Mouse (Mus musculus): ENCODE data around the gene Prrt1. TPM values are rescaled to one million over a fixed set of nuclear protein-coding genes. Genes with fewer than 3 reads are reported as not detected.

The Prrt1 gene
- polyA plus RNA-seq, 1 experiment: not detected

DNA sequence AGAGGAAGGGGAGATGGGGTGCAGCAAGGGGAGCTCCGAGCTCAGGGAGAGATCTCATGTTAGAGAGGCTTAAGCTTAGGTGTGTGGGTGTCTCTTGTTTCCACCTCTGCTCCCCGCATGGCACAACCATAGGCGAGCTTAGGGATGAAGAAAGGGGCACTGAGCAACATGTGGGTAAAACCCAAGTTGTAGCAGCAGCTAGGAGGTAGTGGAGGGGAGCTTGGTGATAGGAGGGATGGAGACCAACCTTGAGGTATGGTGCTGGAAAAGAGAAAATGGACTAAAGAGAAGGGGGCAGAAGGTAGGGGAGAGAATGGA, 30.5 kb downstream of the Prrt1 start:
- H3K4me1 ChIP-seq (ENCODE audit: control insufficient read depth, insufficient read depth, low read length): no peaks in the 10 kb centered on the region
- H3K36me3 ChIP-seq (ENCODE audit: control insufficient read depth, insufficient read depth, low read length, poor library complexity, severe bottlenecking): no peaks in the 10 kb centered on the region
- no peak overlapping the region for H3K27ac ChIP-seq (ENCODE audit: insufficient read depth, low read length)
- H3K27me3 ChIP-seq (ENCODE audit: control insufficient read depth, insufficient read depth, low read length, poor library complexity, severe bottlenecking): no peaks in the 10 kb centered on the region
- H3K4me3 ChIP-seq (ENCODE audit: low read depth, low read length): no peak overlapping the region
- TF ChIP-seq POLR2A (IDR thresholded peaks at IDR 0.05; ENCODE audit: insufficient read depth, low read length) (no peak), CTCF (IDR thresholded peaks at IDR 0.05; ENCODE audit: low read depth, low read length) (no peak), EP300 (IDR thresholded peaks at IDR 0.05; ENCODE audit: insufficient read depth, low read depth, low read length) (no peak)
- no peak overlapping the region for H3K9ac ChIP-seq (ENCODE audit: low read depth, poor library complexity, severe bottlenecking)
- no peaks in the 10 kb centered on the region for H3K9me3 ChIP-seq (replicated peaks; ENCODE audit: control insufficient read depth, insufficient read depth, low read length, poor library complexity, severe bottlenecking)

GRCm38 (mm10) chr17:34660259-34660820, 31.0 kb downstream of the Prrt1 start:
- Histone ChIP-seq H3K36me3 (ENCODE audit: control insufficient read depth, insufficient read depth, low read length, poor library complexity, severe bottlenecking) (no peaks in the 10 kb centered on the region), H3K9ac (ENCODE audit: low read depth, poor library complexity, severe bottlenecking) (no peak overlapping the region), H3K4me1 (ENCODE audit: control insufficient read depth, insufficient read depth, low read length) (no peaks in the 10 kb centered on the region), H3K9me3 (replicated peaks; ENCODE audit: control insufficient read depth, insufficient read depth, low read length, poor library complexity, severe bottlenecking) (no peaks in the 10 kb centered on the region), H3K27me3 (ENCODE audit: control insufficient read depth, insufficient read depth, low read length, poor library complexity, severe bottlenecking) (no peaks in the 10 kb centered on the region), H3K4me3 (ENCODE audit: low read depth, low read length) (no peak overlapping the region), H3K27ac (ENCODE audit: insufficient read depth, low read length) (no peak overlapping the region)
- no peak for TF ChIP-seq EP300 (IDR thresholded peaks at IDR 0.05; ENCODE audit: insufficient read depth, low read depth, low read length)
- TF ChIP-seq CTCF (IDR thresholded peaks at IDR 0.05; ENCODE audit: low read depth, low read length): no peak
- no peak for TF ChIP-seq POLR2A (IDR thresholded peaks at IDR 0.05; ENCODE audit: insufficient read depth, low read length)

- no peaks in the 10 kb centered on the region for H3K4me1 ChIP-seq (ENCODE audit: control insufficient read depth, insufficient read depth, low read length)
- H3K27ac ChIP-seq (ENCODE audit: insufficient read depth, low read length): no peak overlapping the region
- H3K36me3 ChIP-seq (ENCODE audit: control insufficient read depth, insufficient read depth, low read length, poor library complexity, severe bottlenecking): no peaks in the 10 kb centered on the region
- H3K9ac ChIP-seq (ENCODE audit: low read depth, poor library complexity, severe bottlenecking): no peak overlapping the region
- no peaks in the 10 kb centered on the region for H3K27me3 ChIP-seq (ENCODE audit: control insufficient read depth, insufficient read depth, low read length, poor library complexity, severe bottlenecking)
- H3K9me3 ChIP-seq (replicated peaks; ENCODE audit: control insufficient read depth, insufficient read depth, low read length, poor library complexity, severe bottlenecking): no peaks in the 10 kb centered on the region
- no peak overlapping the region for H3K4me3 ChIP-seq (ENCODE audit: low read depth, low read length)
- no peak for TF ChIP-seq EP300 (IDR thresholded peaks at IDR 0.05; ENCODE audit: insufficient read depth, low read depth, low read length)
- TF ChIP-seq POLR2A (IDR thresholded peaks at IDR 0.05; ENCODE audit: insufficient read depth, low read length): no peak
- TF ChIP-seq CTCF (IDR thresholded peaks at IDR 0.05; ENCODE audit: low read depth, low read length): no peak
Observed at GRCm38 (mm10) chr17:34661121-34661591, 31.8 kb downstream of the Prrt1 start.

- H3K4me3 ChIP-seq (ENCODE audit: low read depth, low read length): no peak overlapping the region
- H3K27me3 ChIP-seq (ENCODE audit: control insufficient read depth, insufficient read depth, low read length, poor library complexity, severe bottlenecking): no peaks in the 10 kb centered on the region
- H3K36me3 ChIP-seq (ENCODE audit: control insufficient read depth, insufficient read depth, low read length, poor library complexity, severe bottlenecking): no peaks in the 10 kb centered on the region
- TF ChIP-seq POLR2A (IDR thresholded peaks at IDR 0.05; ENCODE audit: insufficient read depth, low read length) (no peak), EP300 (IDR thresholded peaks at IDR 0.05; ENCODE audit: insufficient read depth, low read depth, low read length) (no peak), CTCF (IDR thresholded peaks at IDR 0.05; ENCODE audit: low read depth, low read length) (no peak)
- H3K9me3 ChIP-seq (replicated peaks; ENCODE audit: control insufficient read depth, insufficient read depth, low read length, poor library complexity, severe bottlenecking): no peaks in the 10 kb centered on the region
- H3K27ac ChIP-seq (ENCODE audit: insufficient read depth, low read length): no peak overlapping the region
- H3K9ac ChIP-seq (ENCODE audit: low read depth, poor library complexity, severe bottlenecking): no peak overlapping the region
- H3K4me1 ChIP-seq (ENCODE audit: control insufficient read depth, insufficient read depth, low read length): no peaks in the 10 kb centered on the region
Observed at GRCm38 (mm10) chr17:34662468-34662867, 33.1 kb downstream of the Prrt1 start.

- no peak overlapping the region for H3K27ac ChIP-seq (ENCODE audit: insufficient read depth, low read length)
- no peak for TF ChIP-seq CTCF (IDR thresholded peaks at IDR 0.05; ENCODE audit: low read depth, low read length)
- TF ChIP-seq EP300 (IDR thresholded peaks at IDR 0.05; ENCODE audit: insufficient read depth, low read depth, low read length): no peak
- no peak for TF ChIP-seq POLR2A (IDR thresholded peaks at IDR 0.05; ENCODE audit: insufficient read depth, low read length)
- H3K4me1 ChIP-seq (ENCODE audit: control insufficient read depth, insufficient read depth, low read length): no peaks in the 10 kb centered on the region
- H3K4me3 ChIP-seq (ENCODE audit: low read depth, low read length): no peak overlapping the region
- H3K36me3 ChIP-seq (ENCODE audit: control insufficient read depth, insufficient read depth, low read length, poor library complexity, severe bottlenecking): no peaks in the 10 kb centered on the region
- no peaks in the 10 kb centered on the region for H3K27me3 ChIP-seq (ENCODE audit: control insufficient read depth, insufficient read depth, low read length, poor library complexity, severe bottlenecking)
- no peak overlapping the region for H3K9ac ChIP-seq (ENCODE audit: low read depth, poor library complexity, severe bottlenecking)
- no peaks in the 10 kb centered on the region for H3K9me3 ChIP-seq (replicated peaks; ENCODE audit: control insufficient read depth, insufficient read depth, low read length, poor library complexity, severe bottlenecking)
Observed at GRCm38 (mm10) chr17:34662978-34663377, 33.6 kb downstream of the Prrt1 start.

DNA sequence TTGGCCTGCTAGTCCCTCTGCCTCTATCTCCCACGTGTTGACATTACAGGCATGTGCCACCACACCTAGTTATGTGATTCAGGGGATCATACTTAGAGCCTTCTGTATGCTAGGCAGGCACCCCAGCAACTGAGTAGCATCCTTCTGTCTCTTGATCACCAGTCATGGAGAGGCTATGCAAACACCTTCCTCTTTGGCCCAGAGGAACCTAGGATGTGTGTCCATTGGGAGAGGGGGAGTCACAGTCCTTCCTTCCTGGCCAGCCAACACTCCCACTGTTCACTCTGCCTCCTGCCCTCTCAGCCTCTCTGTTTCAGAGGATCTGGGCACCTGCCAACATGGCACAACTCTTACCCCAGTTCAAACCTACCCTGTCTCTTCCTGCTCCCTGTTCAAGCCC, 34.2 kb downstream of the Prrt1 start:
- H3K27me3 ChIP-seq (ENCODE audit: control insufficient read depth, insufficient read depth, low read length, poor library complexity, severe bottlenecking): no peaks in the 10 kb centered on the region
- H3K27ac ChIP-seq (ENCODE audit: insufficient read depth, low read length): no peak overlapping the region
- no peaks in the 10 kb centered on the region for H3K4me1 ChIP-seq (ENCODE audit: control insufficient read depth, insufficient read depth, low read length)
- no peak overlapping the region for H3K9ac ChIP-seq (ENCODE audit: low read depth, poor library complexity, severe bottlenecking)
- TF ChIP-seq POLR2A (IDR thresholded peaks at IDR 0.05; ENCODE audit: insufficient read depth, low read length): no peak
- no peak for TF ChIP-seq CTCF (IDR thresholded peaks at IDR 0.05; ENCODE audit: low read depth, low read length)
- no peak for TF ChIP-seq EP300 (IDR thresholded peaks at IDR 0.05; ENCODE audit: insufficient read depth, low read depth, low read length)
- no peaks in the 10 kb centered on the region for H3K36me3 ChIP-seq (ENCODE audit: control insufficient read depth, insufficient read depth, low read length, poor library complexity, severe bottlenecking)
- H3K9me3 ChIP-seq (replicated peaks; ENCODE audit: control insufficient read depth, insufficient read depth, low read length, poor library complexity, severe bottlenecking): no peaks in the 10 kb centered on the region
- H3K4me3 ChIP-seq (ENCODE audit: low read depth, low read length): no peak overlapping the region

Data from ES-Bruce4 (cell line).